ENCODE assay signal across 20 mouse cellular contexts in genomic region chr19:26383961-26384381, GRCm38 (mm10).
DNase-seq lines count a peak whose midpoint lies in the region; ATAC-seq and TF ChIP-seq lines count a peak whose summit lies in the region.
"Had no signal": no experiment of that assay in that cellular context is flagged by ENCODE, and none has a peak within 500 bp of the region (broad histone marks: within the 10 kb centered on the region; RNA-seq: fewer than 3 reads in every experiment).

No protein-coding gene starts in this region.

- H3K27ac ChIP-seq in gastrocnemius, adult 2 months, result no peak overlapping the region
- H3K27ac ChIP-seq: intestine, embryonic 15.5 days; liver, embryonic 13.5 days; stomach, postnatal 0 days had no signal

- H3K4me3 ChIP-seq in gastrocnemius, adult 2 months, result no peak overlapping the region
- H3K4me3 ChIP-seq: intestine, embryonic 15.5 days; liver, embryonic 13.5 days had no signal

- TF ChIP-seq CTCF in gastrocnemius, adult 2 months (IDR thresholded peaks at IDR 0.05), result no peak

- intact Hi-C loops in gastrocnemius, adult 2 months (cut with DNase I), result no loop called here

- peak; percentile 82 for ATAC-seq in frontal cortex, adult (ENCODE audit: low TSS enrichment)
- ATAC-seq: hindbrain, embryonic 16.5 days; intestine, embryonic 15.5 days had no signal

- DNase-seq in frontal cortex, postnatal 14 days (ENCODE audit: low spot score in 2 of 2), result no peak
- DNase-seq in left cerebral cortex, adult 9 months (ENCODE audit: low spot score in 2 of 2), result peak; percentile 9 to 32
- DNase-seq in left cerebral cortex, adult 11 months (ENCODE audit: low spot score), result no peak
- DNase-seq in brain, embryonic 18.5 days (ENCODE audit: low read depth, low spot score), result peak; percentile 28
- DNase-seq in layer of hippocampus, adult 9-10 months (ENCODE audit: low spot score), result peak; percentile 32
- DNase-seq in gastrocnemius, adult 2 months, result no peak
- DNase-seq: adrenal gland, adult 2 months; B cell, adult 2 months; cerebellum, adult 9-10 months; gastrocnemius, postnatal 14 days; heart, adult 11 months; kidney, adult 9 months; kidney, postnatal 14 days; liver, embryonic 13.5 days; lung, adult 2 months; lung, postnatal 14 days had no signal

Comparison
In these comparisons a context has a peak if more than half of its experiments do, and no peak if none do; other contexts are left out.
1. DNase-seq: peak in left cerebral cortex, adult 9 months (2 of 2), brain, embryonic 18.5 days (single experiment) and layer of hippocampus, adult 9-10 months (single experiment); none in frontal cortex, postnatal 14 days (0 of 2), left cerebral cortex, adult 11 months (single experiment) and gastrocnemius, adult 2 months (single experiment).